Mouse (Mus musculus) G1E (cell line): ENCODE measurements around the gene Sphk2.

Experiments
- CTCF ChIP-seq: IDR thresholded peaks from 2 replicates; pipeline ENCODE4 v1.5.1; 2012; ENCODE audit warnings: low read depth, low read length, inconsistent platforms, mixed read lengths
- GATA1 ChIP-seq: IDR thresholded peaks from 2 replicates; pipeline ENCODE4 v1.6.1; 2012; ENCODE audit warnings: borderline replicate concordance, low read length, inconsistent platforms, mixed read lengths
- GATA2 ChIP-seq: IDR thresholded peaks from 2 replicates; pipeline ENCODE4 v1.6.1; 2012; ENCODE audit warnings: low read depth, low read length, inconsistent platforms, borderline replicate concordance
- POLR2AphosphoS5 ChIP-seq: IDR thresholded peaks from 2 replicates; pipeline ENCODE4 v1.6.1; 2012; ENCODE audit warnings: low read depth, low read length, inconsistent platforms; ENCODE audit not compliant: insufficient replicate concordance
- TAL1 ChIP-seq: conservative IDR thresholded peaks from 2 replicates; pipeline ENCODE4 v1.6.1; 2012; ENCODE audit warnings: low read depth, low read length, inconsistent platforms, mixed read lengths

- TF ChIP-seq CTCF: no peak
- TF ChIP-seq GATA1: no peak
- no peak for TF ChIP-seq POLR2AphosphoS5
- no peak for TF ChIP-seq TAL1
- TF ChIP-seq GATA2: no peak
Measured at GRCm38 (mm10) chr7:45700301-45701015, 17.3 kb downstream of the Sphk2 start.
